Mouse (Mus musculus) CH12.LX (cell line): ENCODE measurements around the gene Cmklr1. TPM values are rescaled to one million over a fixed set of nuclear protein-coding genes. Genes with fewer than 3 reads are reported as not detected.

Experiments
- DNase-seq: peaks from one replicate; pipeline ENCODE4 v3.0.0-alpha.2; 2013; ENCODE audit errors: extremely low read depth
- H3K27ac ChIP-seq: 2 replicates; pipeline ENCODE4 v1.5.1; 2012; ENCODE audit warnings: low read depth, mild to moderate bottlenecking, control low read depth, moderate library complexity; ENCODE audit not compliant: insufficient read depth
- H3K27me3 ChIP-seq: replicated peaks from 2 replicates; pipeline ENCODE3; 2012; ENCODE audit warnings: inconsistent platforms
- H3K36me3 ChIP-seq, 2 experiments: replicated peaks in 1 of 2; 2 replicates each; pipeline versions ENCODE3 to v1.6.1; 2012; ENCODE audit warnings: inconsistent platforms in 1 of 2, low read length in 1 of 2, mild to moderate bottlenecking in 1 of 2, mixed read lengths in 1 of 2, moderate library complexity in 1 of 2; ENCODE audit not compliant: control insufficient read depth in 1 of 2, insufficient read depth in 1 of 2
- H3K4me1 ChIP-seq, 2 experiments: 2 replicates each; pipeline ENCODE4 v1.6.1; 2012; ENCODE audit warnings: inconsistent platforms in 1 of 2, moderate library complexity in 1 of 2; ENCODE audit not compliant: insufficient read depth in 2 of 2, control insufficient read depth in 1 of 2
- H3K4me2 ChIP-seq: 2 replicates; pipeline ENCODE4 v1.6.1; 2012; ENCODE audit warnings: low read depth, mild to moderate bottlenecking, control low read depth; ENCODE audit not compliant: poor library complexity, insufficient read depth, severe bottlenecking
- H3K4me3 ChIP-seq, 3 experiments: fragments of 150-350 bp in 1 of 3; sonication (generic) in 1 of 3; replicated peaks in 1 of 3; 2 replicates each; pipeline versions ENCODE3 to v1.5.1; 2011 to 2012; ENCODE audit warnings: low read depth in 2 of 3, low read length in 2 of 3, mild to moderate bottlenecking in 2 of 3, moderate library complexity in 2 of 3, control low read depth in 1 of 3, improper control_type of control experiment in 1 of 3, inconsistent platforms in 1 of 3, mixed read lengths in 1 of 3; ENCODE audit not compliant: poor library complexity in 1 of 3
- H3K79me2 ChIP-seq: replicated peaks from 2 replicates; pipeline ENCODE4 v1.6.1; 2012; ENCODE audit warnings: mild to moderate bottlenecking, moderate library complexity; ENCODE audit not compliant: control insufficient read depth, poor library complexity, insufficient read depth, severe bottlenecking; ENCODE audit errors: extremely low read depth
- H3K9ac ChIP-seq: 2 replicates; pipeline ENCODE4 v1.6.1; 2012; ENCODE audit warnings: low read depth, mild to moderate bottlenecking, control low read depth, moderate library complexity; ENCODE audit not compliant: insufficient read depth
- H3K9me3 ChIP-seq: replicated peaks from 2 replicates; pipeline ENCODE3; 2012; ENCODE audit warnings: low read length, inconsistent platforms, mixed read lengths
- BHLHE40 ChIP-seq: IDR thresholded peaks from 2 replicates; pipeline ENCODE4 v1.6.1; 2011; ENCODE audit warnings: mild to moderate bottlenecking, low read depth, low read length, improper control_type of control experiment
- CHD2 ChIP-seq: IDR thresholded peaks from 2 replicates; pipeline ENCODE4 v1.6.1; 2011; ENCODE audit warnings: low read length, improper control_type of control experiment
- CTCF ChIP-seq, 2 experiments: IDR thresholded peaks in 1 of 2; conservative IDR thresholded peaks in 1 of 2; 2 replicates each; pipeline ENCODE4 v1.5.1; 2011 to 2012; ENCODE audit warnings: low read depth in 2 of 2, low read length in 2 of 2, improper control_type of control experiment in 1 of 2, inconsistent platforms in 1 of 2, mild to moderate bottlenecking in 1 of 2, moderate library complexity in 1 of 2
- IRF4 ChIP-seq: IDR thresholded peaks from 2 replicates; pipeline ENCODE4 v1.6.1; 2014; ENCODE audit warnings: low read depth, mild to moderate bottlenecking, inconsistent platforms, low read length, improper control_type of control experiment
- JUN ChIP-seq: IDR thresholded peaks from 2 replicates; pipeline ENCODE4 v1.6.1; 2011; ENCODE audit warnings: low read depth, mild to moderate bottlenecking, low read length, improper control_type of control experiment, moderate library complexity; ENCODE audit not compliant: insufficient read depth
- MAFK ChIP-seq: IDR thresholded peaks from 2 replicates; pipeline ENCODE4 v1.6.1; 2011; ENCODE audit warnings: low read length, improper control_type of control experiment; ENCODE audit not compliant: insufficient replicate concordance
- MAX ChIP-seq: IDR thresholded peaks from 2 replicates; pipeline ENCODE4 v1.6.1; 2011; ENCODE audit warnings: low read length, improper control_type of control experiment
- MAZ ChIP-seq: IDR thresholded peaks from 2 replicates; pipeline ENCODE4 v1.6.1; 2012; ENCODE audit warnings: low read depth, mild to moderate bottlenecking, inconsistent platforms, low read length, improper control_type of control experiment, moderate library complexity
- MEF2A ChIP-seq: IDR thresholded peaks from 2 replicates; pipeline ENCODE4 v1.6.1; 2014; ENCODE audit warnings: low read depth, mild to moderate bottlenecking, inconsistent platforms, low read length, improper control_type of control experiment, borderline replicate concordance
- RCOR1 ChIP-seq: conservative IDR thresholded peaks from 2 replicates; pipeline ENCODE4 v1.6.1; 2012; ENCODE audit warnings: low read depth, mild to moderate bottlenecking, inconsistent platforms, low read length, improper control_type of control experiment
- TCF12 ChIP-seq: IDR thresholded peaks from 2 replicates; pipeline ENCODE4 v1.6.1; 2014; ENCODE audit warnings: low read depth, mild to moderate bottlenecking, inconsistent platforms, low read length, improper control_type of control experiment
- USF2 ChIP-seq: conservative IDR thresholded peaks from 2 replicates; pipeline ENCODE4 v1.6.1; 2011; ENCODE audit warnings: low read depth, low read length, improper control_type of control experiment
- ZC3H11A ChIP-seq: IDR thresholded peaks from 2 replicates; pipeline ENCODE4 v1.6.1; 2012; ENCODE audit warnings: low read depth, mild to moderate bottlenecking, inconsistent platforms, low read length, improper control_type of control experiment
- dilution Hi-C: fragments of 300-500 bp; cut with MboI; formaldehyde crosslinking; loops from 2 replicates; pipeline ENCODE4 v1.14.3; 2020; ENCODE audit warnings: low sequenced_read_pairs; ENCODE audit not compliant: extremely low pct_unique_long_range_greater_than_20kb, extremely low pct_ligation_motif_present
- in situ Hi-C: fragments of 300-500 bp; cut with MboI; formaldehyde crosslinking; loops from 3 replicates; pipeline ENCODE4 v1.14.3; 2019; ENCODE audit warnings: low sequenced_read_pairs, low pct_ligation_motif_present, low pct_unique_long_range_greater_than_20kb, mixed read lengths
- polyA plus RNA-seq: library from polyadenylated mRNA; unstranded; fragments of >175 nt; gene quantifications from 2 replicates; pipeline ENCODE4 v1.2.1, GENCODE M21; 2012; ENCODE audit warnings: low read depth; ENCODE audit not compliant: insufficient read length
- total RNA-seq, 2 experiments: library from RNA; depleted of rRNA; stranded (reverse); fragments of 300-350 nt in 1 of 2; fragments of >200 nt in 1 of 2; gene quantifications; 2 replicates each; pipeline ENCODE4 v1.2.3; 2012 to 2014

The Cmklr1 gene
- total and polyA plus RNA-seq, 3 experiments = not detected

GRCm38 (mm10) chr5:113677541-113677940 lies 27.3 kb upstream of the Cmklr1 start:
- Histone ChIP-seq H3K9ac (no peak overlapping the region), H3K36me3 (no peaks in the 10 kb centered on the region), H3K27me3 (peaks cover 56% of the 10 kb centered on the region), H3K4me3 (no peak overlapping the region), H3K9me3 (peaks cover 3% of the 10 kb centered on the region), H3K4me2 (no peak overlapping the region), H3K79me2 (no peaks in the 10 kb centered on the region), H3K4me1 (no peaks in the 10 kb centered on the region), H3K27ac (no peak overlapping the region)
- no peak for DNase-seq
- in situ Hi-C loops = no loop called here
- dilution Hi-C loops = no loop called here
- TF ChIP-seq USF2 (no peak), BHLHE40 (no peak), ZC3H11A (no peak), MEF2A (no peak), MAFK (no peak), MAZ (no peak), CHD2 (no peak), TCF12 (no peak), RCOR1 (no peak), CTCF (conservative IDR thresholded peaks at IDR 0.05 in 1 of 2, IDR thresholded peaks at IDR 0.05 in 1 of 2; ENCODE audit: low read depth in 2 of 2, low read length in 2 of 2) (no peak)

- Histone ChIP-seq H3K4me3 (no peak overlapping the region), H3K9me3 (peaks cover 1% of the 10 kb centered on the region), H3K9ac (no peak overlapping the region), H3K4me2 (no peak overlapping the region), H3K36me3 (no peaks in the 10 kb centered on the region), H3K27ac (no peak overlapping the region), H3K27me3 (peaks cover 47% of the 10 kb centered on the region), H3K4me1 (no peaks in the 10 kb centered on the region), H3K79me2 (no peaks in the 10 kb centered on the region)
- DNase-seq = no peak
- in situ Hi-C loops (no loop called here), dilution Hi-C loops (no loop called here)
- TF ChIP-seq ZC3H11A = no peak
- TF ChIP-seq MAX = no peak
- no peak for TF ChIP-seq TCF12
These were observed 24.6 kb upstream of the Cmklr1 start for GRCm38 (mm10) chr5:113674851-113675250.

GRCm38 (mm10) chr5:113672456-113672855 lies 22.2 kb upstream of the Cmklr1 start:
- TF ChIP-seq JUN (no peak), IRF4 (no peak)
- Histone ChIP-seq H3K4me1 (no peaks in the 10 kb centered on the region), H3K9ac (no peak overlapping the region), H3K79me2 (no peaks in the 10 kb centered on the region), H3K27ac (no peak overlapping the region), H3K9me3 (peaks cover 4% of the 10 kb centered on the region), H3K27me3 (peaks cover 42% of the 10 kb centered on the region), H3K36me3 (no peaks in the 10 kb centered on the region), H3K4me3 (no peak overlapping the region), H3K4me2 (no peak overlapping the region)
- no peak for DNase-seq
- in situ Hi-C loops (no loop called here), dilution Hi-C loops (no loop called here)
